Mouse (Mus musculus): ENCODE measurements at regions not wholly inside any gene's neighbourhood (a gene's known extent, or its start where the extent isn't known, plus 50 kb on each side); places are given as distances from the start of the nearest gene placed in this dataset.

- TF ChIP-seq POLR2A (IDR thresholded peaks at IDR 0.05; ENCODE audit: insufficient read length, low read depth) (no peak), TCF12 (IDR thresholded peaks at IDR 0.05; ENCODE audit: insufficient read depth, poor library complexity, severe bottlenecking) (no peak), MYOD1 (IDR thresholded peaks at IDR 0.05; ENCODE audit: control insufficient read depth in 1 of 3, insufficient read length in 2 of 3, low read depth in 2 of 3) (no peak), USF1 (IDR thresholded peaks at IDR 0.05; ENCODE audit: low read depth) (no peak)
Observed at GRCm38 (mm10) chr1:129057182-129057581, 215.9 kb upstream of the Thsd7b start.

All from myocyte (in vitro differentiated cells).